Comparison of ENCODE assay signal across 13 mouse cellular contexts in the genomic region with DNA sequence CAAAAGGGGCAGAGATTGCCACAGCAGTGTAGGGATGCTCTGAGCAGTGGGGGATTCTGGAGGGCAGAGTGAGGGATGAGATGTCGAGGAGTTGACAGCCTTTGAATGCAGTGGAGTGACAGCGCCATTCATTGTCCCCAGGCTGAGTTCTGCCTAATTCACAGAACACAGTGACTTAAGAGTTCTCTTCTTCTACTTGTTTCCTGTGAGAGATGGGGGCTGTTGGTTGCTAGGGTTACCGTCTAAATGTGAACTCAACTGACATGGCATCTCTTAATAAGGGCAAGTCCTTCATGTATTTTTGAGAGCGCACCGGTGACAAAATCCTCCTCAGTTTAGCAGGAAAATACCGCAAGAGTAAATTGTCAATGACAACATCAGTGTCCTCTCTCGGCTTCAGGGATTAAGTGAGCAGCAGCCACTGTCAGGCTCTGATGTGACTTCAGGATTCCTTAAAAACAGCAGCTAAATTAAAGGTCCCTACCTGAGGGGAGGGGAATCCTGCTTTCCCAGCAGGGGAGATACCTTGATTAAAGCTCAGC.
DNase-seq lines count a peak whose midpoint lies in the region; ATAC-seq lines count a peak whose summit lies in the region.
"Had no signal": no experiment of that assay in that cellular context is flagged by ENCODE, and none has a peak within 500 bp of the region (broad histone marks: within the 10 kb centered on the region; RNA-seq: fewer than 3 reads in every experiment).

No protein-coding gene starts in this region.

- H3K4me2 ChIP-seq in forebrain, embryonic 12.5 days = peak overlapping the region; percentile 36
- peak overlapping the region; percentile 50 for H3K4me2 ChIP-seq in hindbrain, embryonic 15.5 days
- peak overlapping the region; percentile 36 for H3K4me2 ChIP-seq in neural tube, embryonic 12.5 days (replicated peaks)
- H3K4me2 ChIP-seq: heart, embryonic 15.5 days; liver, embryonic 11.5 days had no signal

- H3K27ac ChIP-seq in forebrain, embryonic 12.5 days = no peak overlapping the region; the same call in 1 of the 2 replicates
- peak overlapping the region; percentile 73 for H3K27ac ChIP-seq in hindbrain, embryonic 15.5 days (replicated peaks)
- H3K27ac ChIP-seq in neural tube, embryonic 12.5 days = no peak overlapping the region
- H3K27ac ChIP-seq: heart, embryonic 15.5 days had no signal

- no peaks in the 10 kb centered on the region for H3K9me3 ChIP-seq in forebrain, embryonic 12.5 days
- no peaks in the 10 kb centered on the region for H3K9me3 ChIP-seq in hindbrain, embryonic 15.5 days
- H3K9me3 ChIP-seq in neural tube, embryonic 12.5 days = no peaks in the 10 kb centered on the region
- H3K9me3 ChIP-seq: heart, embryonic 15.5 days had no signal

- 0 out of 2 replicates have a peak overlapping the region, but pooled peaks have one; percentile 0 for H3K4me3 ChIP-seq in forebrain, embryonic 12.5 days (replicated peaks)
- peak overlapping the region; percentile 15 for H3K4me3 ChIP-seq in hindbrain, embryonic 15.5 days
- no peak overlapping the region for H3K4me3 ChIP-seq in neural tube, embryonic 12.5 days
- H3K4me3 ChIP-seq: heart, embryonic 15.5 days had no signal

- no peaks in the 10 kb centered on the region for H3K27me3 ChIP-seq in forebrain, embryonic 12.5 days
- no peaks in the 10 kb centered on the region for H3K27me3 ChIP-seq in hindbrain, embryonic 15.5 days
- H3K27me3 ChIP-seq in neural tube, embryonic 12.5 days (replicated peaks) = no peaks in the 10 kb centered on the region
- H3K27me3 ChIP-seq: CH12.LX; heart, embryonic 15.5 days had no signal

- H3K9ac ChIP-seq in forebrain, embryonic 12.5 days = no peak overlapping the region
- H3K9ac ChIP-seq in hindbrain, embryonic 15.5 days = peak overlapping the region; percentile 11; the same call in 1 of the 2 replicates
- H3K9ac ChIP-seq in neural tube, embryonic 12.5 days = 0 out of 2 replicates have a peak overlapping the region, but pooled peaks have one; percentile 35
- H3K9ac ChIP-seq: heart, embryonic 15.5 days had no signal

- ATAC-seq in forebrain, embryonic 12.5 days (ENCODE audit: low FRiP score) = peak; percentile 57; the same call in 1 of the 2 replicates
- ATAC-seq in hindbrain, embryonic 15.5 days (ENCODE audit: low FRiP score, low read depth) = peak; percentile 45
- ATAC-seq in neural tube, embryonic 12.5 days (ENCODE audit: low FRiP score, low read depth) = peak; percentile 42
- no peak for ATAC-seq in granulocyte monocyte progenitor cell, adult 5-6 weeks (replicated peaks; ENCODE audit: poor library complexity, severe bottlenecking)
- ATAC-seq: lung, postnatal 0 days had no signal

- WGBS in forebrain, embryonic 12.5 days = 23% methylated on average over 7 of the region's 7 CpGs
- 16% methylated on average over 7 of the region's 7 CpGs for WGBS in hindbrain, embryonic 15.5 days
- 42% methylated on average over 7 of the region's 7 CpGs for WGBS in neural tube, embryonic 12.5 days

- H3K36me3 ChIP-seq in forebrain, embryonic 12.5 days (replicated peaks) = no peaks in the 10 kb centered on the region
- no peaks in the 10 kb centered on the region for H3K36me3 ChIP-seq in hindbrain, embryonic 15.5 days
- H3K36me3 ChIP-seq in neural tube, embryonic 12.5 days = no peaks in the 10 kb centered on the region
- H3K36me3 ChIP-seq: heart, embryonic 15.5 days had no signal

- peaks cover 18% of the 10 kb centered on the region for H3K4me1 ChIP-seq in forebrain, embryonic 12.5 days
- peaks cover 22% of the 10 kb centered on the region for H3K4me1 ChIP-seq in hindbrain, embryonic 15.5 days (replicated peaks)
- no peaks in the 10 kb centered on the region; the same call in 1 of the 2 replicates for H3K4me1 ChIP-seq in neural tube, embryonic 12.5 days
- H3K4me1 ChIP-seq: heart, embryonic 15.5 days had no signal

- DNase-seq in embryo, embryonic 11 days = peak; percentile 22
- no peak for DNase-seq in adrenal gland, adult 2 months
- DNase-seq in kidney, postnatal 10 days = no peak
- DNase-seq: cerebellum, adult 11-12 months; gastrocnemius, postnatal 25 days had no signal
